Mouse (Mus musculus) intestine, embryonic 15.5 days (tissue): ENCODE results near the gene Anks1b. TPM values are rescaled to one million over a fixed set of nuclear protein-coding genes. Genes with fewer than 3 reads are reported as not detected.
A peak's percentile ranks its signal among the peaks of the same experiment; 100 is the strongest.

ENCODE experiments used
- ATAC-seq: fragments of 200-750 bp; cut with Nextera tagmentation; 2 replicates; pipeline ENCODE4 v1.8.0; 2017; ENCODE audit warnings: moderate TSS enrichment, moderate library complexity
- H3K27ac ChIP-seq: fragments of 300-500 bp; sonication (generic); 2 replicates; pipeline ENCODE4 v1.5.1; 2015; ENCODE audit warnings: mild to moderate bottlenecking, inconsistent platforms
- H3K27me3 ChIP-seq: fragments of 300-500 bp; sonication (generic); replicated peaks from 2 replicates; pipeline ENCODE4 v1.6.1; 2015; ENCODE audit warnings: inconsistent platforms
- H3K36me3 ChIP-seq: fragments of 300-500 bp; sonication (generic); 2 replicates; pipeline ENCODE4 v1.6.1; 2015; ENCODE audit warnings: inconsistent platforms
- H3K4me1 ChIP-seq: fragments of 300-500 bp; sonication (generic); replicated peaks from 2 replicates; pipeline ENCODE4 v1.6.1; 2015; ENCODE audit warnings: inconsistent platforms
- H3K4me2 ChIP-seq: fragments of 300-500 bp; sonication (generic); replicated peaks from 2 replicates; pipeline ENCODE4 v1.6.1; 2015; ENCODE audit warnings: mild to moderate bottlenecking, inconsistent platforms
- H3K4me3 ChIP-seq: fragments of 300-500 bp; sonication (generic); replicated peaks from 2 replicates; pipeline ENCODE4 v1.5.1; 2015; ENCODE audit warnings: inconsistent platforms
- H3K9ac ChIP-seq: fragments of 300-500 bp; sonication (generic); 2 replicates; pipeline ENCODE4 v1.6.1; 2015; ENCODE audit warnings: inconsistent platforms
- H3K9me3 ChIP-seq: fragments of 300-500 bp; sonication (generic); 2 replicates; pipeline ENCODE4 v1.6.1; 2016; ENCODE audit warnings: inconsistent platforms
- WGBS: fragments of 180-500 bp; shearing (Covaris S2); methylation state at CpG from one replicate; pipeline ENCODE4 v1.1.7; 2015; 5-methylcytosine and 5-hydroxymethylcytosine counted together
- polyA plus RNA-seq: library from polyadenylated mRNA; unstranded; fragments of >200 nt; fragmentation: Nextera tagmentation; extraction: Ambion mirVana; gene quantifications from 2 replicates; pipeline ENCODE4 v1.2.1, GENCODE M21; 2015

Gene Anks1b
- polyA plus RNA-seq, 1 experiment from 2014 or later = 0.85 TPM

GRCm38 (mm10) chr10:90562906-90563305 is 689.6 kb downstream of the Anks1b start:
- 66% methylated on average over 7 of the region's 7 CpGs for WGBS
- Histone ChIP-seq H3K36me3 (no peaks in the 10 kb centered on the region), H3K4me3 (no peak overlapping the region), H3K4me1 (no peaks in the 10 kb centered on the region), H3K27me3 (no peaks in the 10 kb centered on the region), H3K9ac (no peak overlapping the region), H3K27ac (no peak overlapping the region), H3K9me3 (no peaks in the 10 kb centered on the region), H3K4me2 (no peak overlapping the region)
- no peak for ATAC-seq

GRCm38 (mm10) chr10:90576191-90577098 is 703.1 kb downstream of the Anks1b start:
- Histone ChIP-seq H3K4me2 (peak overlapping the region; percentile 29), H3K4me1 (no peaks in the 10 kb centered on the region), H3K36me3 (no peaks in the 10 kb centered on the region), H3K4me3 (no peak overlapping the region), H3K27ac (no peak overlapping the region), H3K27me3 (no peaks in the 10 kb centered on the region), H3K9me3 (no peaks in the 10 kb centered on the region), H3K9ac (no peak overlapping the region)
- ATAC-seq = peak; percentile 41; the same call in 1 of the 2 replicates
- WGBS = 28% methylated on average over 29 of the region's 29 CpGs

DNA sequence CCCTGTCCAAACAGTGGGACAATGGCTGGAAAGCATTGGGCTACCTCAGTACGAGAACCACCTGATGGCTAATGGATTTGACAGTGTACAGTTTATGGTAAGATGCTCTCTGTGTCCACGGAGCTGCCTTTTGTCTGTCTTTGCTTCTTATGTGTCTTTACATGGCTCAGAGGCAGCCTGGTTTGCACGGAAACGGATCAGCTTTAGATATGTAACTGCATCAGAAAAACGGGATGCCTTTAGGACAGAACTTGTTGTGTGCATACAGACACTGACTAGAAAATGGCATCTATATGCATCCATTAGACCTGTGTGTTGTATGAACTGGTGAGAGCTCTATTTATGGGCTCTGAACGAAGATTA is 703.8 kb downstream of the Anks1b start:
- no peaks in the 10 kb centered on the region for H3K36me3 ChIP-seq
- no peak overlapping the region for H3K4me3 ChIP-seq
- H3K27ac ChIP-seq = no peak overlapping the region
- no peaks in the 10 kb centered on the region for H3K27me3 ChIP-seq
- H3K4me2 ChIP-seq = peak overlapping the region; percentile 29; the same call in 1 of the 2 replicates
- no peak for ATAC-seq
- H3K9ac ChIP-seq = no peak overlapping the region
- WGBS = 62% methylated on average over 6 of the region's 6 CpGs
- no peaks in the 10 kb centered on the region for H3K9me3 ChIP-seq
- H3K4me1 ChIP-seq = no peaks in the 10 kb centered on the region

DNA sequence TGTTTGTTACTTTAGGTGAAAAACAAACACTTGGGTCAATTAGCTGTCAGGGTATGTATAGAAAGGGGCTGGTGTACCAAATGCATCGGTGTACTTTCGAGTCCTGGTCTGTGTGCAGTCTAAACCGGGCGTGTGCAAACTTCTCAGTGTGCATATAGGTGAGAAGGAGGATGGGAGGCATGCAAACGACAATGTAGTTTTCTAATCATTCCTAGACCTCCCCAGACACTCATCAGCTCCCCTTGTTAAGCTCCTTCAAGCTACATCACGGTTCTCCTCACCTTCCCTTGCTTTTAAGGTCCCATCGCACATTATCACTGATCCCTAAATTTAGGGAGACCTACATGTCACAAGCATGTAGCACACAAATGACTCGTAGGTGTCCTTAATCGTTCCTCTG is 704.5 kb downstream of the Anks1b start:
- Histone ChIP-seq H3K27ac (no peak overlapping the region), H3K36me3 (no peaks in the 10 kb centered on the region), H3K9me3 (no peaks in the 10 kb centered on the region), H3K27me3 (no peaks in the 10 kb centered on the region), H3K9ac (no peak overlapping the region), H3K4me3 (no peak overlapping the region), H3K4me1 (no peaks in the 10 kb centered on the region), H3K4me2 (no peak overlapping the region)
- WGBS = 69% methylated on average over 9 of the region's 9 CpGs
- ATAC-seq = no peak

DNA sequence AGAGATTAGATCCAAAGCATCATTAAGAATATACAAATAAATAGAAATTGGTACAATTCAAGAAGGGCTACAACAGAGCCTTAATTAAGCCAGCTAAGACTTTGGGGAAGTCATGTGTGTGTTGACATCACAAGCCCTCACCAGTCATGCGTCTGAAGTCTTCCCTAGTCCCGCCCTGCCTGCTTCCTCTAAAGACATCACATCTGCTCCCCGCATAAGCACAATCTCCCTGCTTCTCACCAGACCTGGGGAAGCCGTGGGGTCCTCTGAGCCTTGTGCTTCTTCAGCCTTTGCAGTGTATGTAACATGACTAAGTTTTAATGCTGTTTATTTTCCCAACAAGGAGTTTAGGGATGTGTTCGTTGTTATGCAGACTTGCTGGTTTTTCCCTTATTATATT is 706.7 kb downstream of the Anks1b start:
- Histone ChIP-seq H3K9me3 (no peaks in the 10 kb centered on the region), H3K4me2 (no peak overlapping the region), H3K27me3 (no peaks in the 10 kb centered on the region), H3K27ac (no peak overlapping the region), H3K9ac (no peak overlapping the region), H3K36me3 (no peaks in the 10 kb centered on the region), H3K4me3 (no peak overlapping the region), H3K4me1 (no peaks in the 10 kb centered on the region)
- no peak for ATAC-seq
- 81% methylated on average over 5 of the region's 5 CpGs for WGBS

- no peak for ATAC-seq
- Histone ChIP-seq H3K27ac (no peak overlapping the region), H3K4me1 (no peaks in the 10 kb centered on the region), H3K9ac (no peak overlapping the region), H3K27me3 (no peaks in the 10 kb centered on the region), H3K4me2 (no peak overlapping the region), H3K9me3 (no peaks in the 10 kb centered on the region), H3K4me3 (no peak overlapping the region), H3K36me3 (no peaks in the 10 kb centered on the region)
- 44% methylated on average over 4 of the region's 4 CpGs for WGBS
Observed at GRCm38 (mm10) chr10:90584052-90584451, 710.7 kb downstream of the Anks1b start.

GRCm38 (mm10) chr10:90596142-90596541 is 722.8 kb downstream of the Anks1b start:
- no peaks in the 10 kb centered on the region for H3K9me3 ChIP-seq
- no peak for ATAC-seq
- WGBS = 11% methylated on average over 3 of the region's 3 CpGs

DNA sequence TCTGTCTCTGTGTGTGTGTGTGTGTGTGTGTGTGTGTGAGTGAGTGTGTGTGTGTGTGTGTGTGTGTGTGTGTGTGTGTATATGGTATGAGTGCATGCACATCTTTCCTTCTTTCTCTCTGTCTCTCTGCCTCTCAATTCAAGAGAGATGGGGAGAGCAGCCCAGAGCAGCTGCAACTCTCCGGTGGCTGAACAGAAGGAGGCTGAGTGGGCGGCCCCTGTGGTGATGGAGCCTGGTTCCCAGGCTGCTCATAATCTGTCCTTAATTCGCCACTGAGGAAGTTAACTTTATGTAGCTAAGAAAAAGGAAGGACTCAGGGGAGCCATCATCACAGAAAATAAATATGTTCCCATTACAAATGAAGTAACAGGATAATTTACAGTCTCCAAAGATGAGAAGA is 723.3 kb downstream of the Anks1b start:
- Histone ChIP-seq H3K4me2 (no peak overlapping the region), H3K36me3 (no peaks in the 10 kb centered on the region), H3K4me1 (no peaks in the 10 kb centered on the region), H3K9me3 (no peaks in the 10 kb centered on the region), H3K4me3 (no peak overlapping the region), H3K27me3 (no peaks in the 10 kb centered on the region), H3K27ac (no peak overlapping the region), H3K9ac (no peak overlapping the region)
- 41% methylated on average over 3 of the region's 3 CpGs for WGBS
- ATAC-seq = no peak

More at GRCm38 (mm10) chr10:90596142-90596541, 722.8 kb downstream of the Anks1b start:
- H3K4me1 ChIP-seq = no peaks in the 10 kb centered on the region
- no peaks in the 10 kb centered on the region for H3K36me3 ChIP-seq
- no peak overlapping the region for H3K27ac ChIP-seq
- H3K27me3 ChIP-seq = no peaks in the 10 kb centered on the region
- H3K4me3 ChIP-seq = no peak overlapping the region
- H3K9ac ChIP-seq = no peak overlapping the region
- H3K4me2 ChIP-seq = no peak overlapping the region

- Histone ChIP-seq H3K4me1 (no peaks in the 10 kb centered on the region), H3K9me3 (no peaks in the 10 kb centered on the region), H3K27ac (no peak overlapping the region), H3K36me3 (no peaks in the 10 kb centered on the region), H3K9ac (no peak overlapping the region), H3K4me2 (no peak overlapping the region), H3K4me3 (no peak overlapping the region), H3K27me3 (no peaks in the 10 kb centered on the region)
- no peak for ATAC-seq
Observed at GRCm38 (mm10) chr10:90599149-90599548, 725.8 kb downstream of the Anks1b start.

DNA sequence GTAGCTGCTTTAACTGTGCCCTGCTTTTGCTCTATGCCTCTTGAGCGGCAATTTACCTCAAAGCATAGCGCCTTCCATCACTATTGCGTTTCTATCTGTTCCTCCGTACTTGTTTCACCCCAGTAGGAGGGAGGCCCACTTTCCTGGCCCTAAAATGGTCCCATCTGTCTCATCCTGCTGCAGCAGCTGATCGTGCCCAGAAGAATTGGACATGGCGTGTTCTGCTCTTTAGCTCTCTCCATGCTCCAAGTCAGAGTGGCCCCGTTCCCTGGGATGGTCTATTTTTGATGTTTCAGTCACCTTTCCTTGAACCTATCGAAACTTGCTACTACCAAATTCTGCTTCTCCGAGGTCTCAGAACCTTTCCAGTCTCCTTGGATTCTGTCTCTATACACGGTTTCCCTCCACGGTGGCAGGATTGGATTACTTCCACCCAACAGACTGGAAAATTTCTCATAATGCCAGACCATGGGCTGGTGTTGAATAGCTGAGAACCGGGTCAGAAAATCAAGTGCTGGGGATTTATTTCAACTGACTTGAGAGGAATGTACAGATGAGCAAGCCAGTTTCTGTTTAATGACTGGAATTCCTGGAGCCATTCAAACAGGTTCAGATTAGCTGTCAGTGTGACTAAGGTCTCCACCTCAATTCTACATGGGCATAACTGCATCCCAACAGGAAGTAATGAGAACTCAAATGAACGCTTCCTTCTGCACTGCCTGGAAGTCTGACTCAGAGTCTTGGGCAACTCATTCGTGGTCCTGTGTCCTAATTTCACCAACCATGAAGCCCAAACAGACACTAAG is 726.6 kb downstream of the Anks1b start:
- Histone ChIP-seq H3K4me2 (no peak overlapping the region), H3K4me1 (no peaks in the 10 kb centered on the region), H3K4me3 (no peak overlapping the region), H3K27me3 (no peaks in the 10 kb centered on the region), H3K9me3 (no peaks in the 10 kb centered on the region), H3K36me3 (no peaks in the 10 kb centered on the region), H3K9ac (no peak overlapping the region), H3K27ac (no peak overlapping the region)
- ATAC-seq = no peak
- WGBS = 88% methylated on average over 14 of the region's 14 CpGs

GRCm38 (mm10) chr10:90607586-90607985 is 734.3 kb downstream of the Anks1b start:
- WGBS = 71% methylated on average over 3 of the region's 3 CpGs
- Histone ChIP-seq H3K4me1 (no peaks in the 10 kb centered on the region), H3K27ac (no peak overlapping the region), H3K4me3 (no peak overlapping the region), H3K36me3 (no peaks in the 10 kb centered on the region), H3K4me2 (no peak overlapping the region), H3K9ac (no peak overlapping the region), H3K27me3 (no peaks in the 10 kb centered on the region), H3K9me3 (no peaks in the 10 kb centered on the region)
- no peak for ATAC-seq

GRCm38 (mm10) chr10:90609437-90609836 is 736.1 kb downstream of the Anks1b start:
- Histone ChIP-seq H3K27me3 (no peaks in the 10 kb centered on the region), H3K9ac (no peak overlapping the region), H3K4me3 (no peak overlapping the region), H3K4me2 (no peak overlapping the region), H3K4me1 (no peaks in the 10 kb centered on the region), H3K36me3 (no peaks in the 10 kb centered on the region), H3K9me3 (no peaks in the 10 kb centered on the region), H3K27ac (no peak overlapping the region)
- WGBS = 90% methylated on average over 7 of the region's 7 CpGs
- ATAC-seq = no peak
